Mouse (Mus musculus): ENCODE data around the gene Camk1d. TPM values are rescaled to one million over a fixed set of nuclear protein-coding genes. Genes with fewer than 3 reads are reported as not detected.

Gene Camk1d
- polyA plus RNA-seq, 1 experiment = 3.2 TPM

DNA sequence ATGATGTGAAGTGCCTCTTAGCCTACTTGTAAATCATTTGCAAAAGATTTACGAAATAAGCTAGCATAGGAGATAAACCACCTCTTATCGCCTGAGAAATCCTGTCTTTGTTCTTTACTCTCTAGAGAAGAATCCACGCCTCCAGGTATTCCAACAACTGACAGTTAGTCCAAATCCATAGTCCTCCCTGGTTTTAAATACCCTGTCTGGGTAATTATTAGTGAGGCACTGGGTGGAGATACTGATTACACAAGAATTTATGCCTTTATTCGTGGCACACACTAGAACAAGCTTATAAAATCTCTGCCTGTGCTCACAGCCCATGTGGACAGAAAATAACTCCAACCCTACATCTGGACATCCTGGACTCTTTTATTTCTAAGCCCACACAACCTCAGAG, 150.6 kb downstream of the Camk1d start:
- Histone ChIP-seq H3K4me1 (ENCODE audit: control insufficient read depth, insufficient read depth, low read length) (no peaks in the 10 kb centered on the region), H3K9me3 (replicated peaks; ENCODE audit: control insufficient read depth, insufficient read depth, low read length, poor library complexity, severe bottlenecking) (no peaks in the 10 kb centered on the region; the same call in 1 of the 2 replicates), H3K36me3 (ENCODE audit: control insufficient read depth, insufficient read depth, low read length, poor library complexity, severe bottlenecking) (no peaks in the 10 kb centered on the region), H3K27ac (ENCODE audit: insufficient read depth, low read length) (no peak overlapping the region), H3K9ac (ENCODE audit: low read depth, poor library complexity, severe bottlenecking) (no peak overlapping the region), H3K27me3 (ENCODE audit: control insufficient read depth, insufficient read depth, low read length, poor library complexity, severe bottlenecking) (no peaks in the 10 kb centered on the region), H3K4me3 (ENCODE audit: low read depth, low read length) (no peak overlapping the region)
- TF ChIP-seq EP300 (IDR thresholded peaks at IDR 0.05; ENCODE audit: insufficient read depth, low read depth, low read length) (no peak), CTCF (IDR thresholded peaks at IDR 0.05; ENCODE audit: low read depth, low read length) (no peak), POLR2A (IDR thresholded peaks at IDR 0.05; ENCODE audit: insufficient read depth, low read length) (no peak)

DNA sequence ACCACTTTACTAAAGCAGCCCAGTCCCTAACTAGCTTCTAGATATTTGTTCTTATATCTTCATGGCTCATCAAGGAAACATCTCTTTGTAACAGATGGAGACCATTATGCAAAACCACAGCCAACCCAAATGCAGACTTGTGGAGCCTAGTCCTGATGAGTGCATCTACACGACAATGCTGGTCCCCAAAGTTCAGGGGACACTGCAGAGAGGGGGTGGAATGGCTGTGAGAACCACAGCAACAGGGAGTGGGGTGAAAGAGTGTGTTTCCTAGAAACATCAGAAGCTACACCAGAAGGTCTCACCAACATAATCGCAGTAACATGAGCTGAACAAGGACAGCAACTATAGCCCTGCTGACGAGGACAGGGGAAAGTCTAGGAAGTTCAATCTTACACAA, 152.9 kb downstream of the Camk1d start:
- no peaks in the 10 kb centered on the region for H3K4me1 ChIP-seq (ENCODE audit: control insufficient read depth, insufficient read depth, low read length)
- H3K4me3 ChIP-seq (ENCODE audit: low read depth, low read length) = no peak overlapping the region
- H3K36me3 ChIP-seq (ENCODE audit: control insufficient read depth, insufficient read depth, low read length, poor library complexity, severe bottlenecking) = no peaks in the 10 kb centered on the region
- no peak overlapping the region for H3K27ac ChIP-seq (ENCODE audit: insufficient read depth, low read length)
- H3K27me3 ChIP-seq (ENCODE audit: control insufficient read depth, insufficient read depth, low read length, poor library complexity, severe bottlenecking) = no peaks in the 10 kb centered on the region
- H3K9me3 ChIP-seq (replicated peaks; ENCODE audit: control insufficient read depth, insufficient read depth, low read length, poor library complexity, severe bottlenecking) = no peaks in the 10 kb centered on the region; the same call in 1 of the 2 replicates
- H3K9ac ChIP-seq (ENCODE audit: low read depth, poor library complexity, severe bottlenecking) = no peak overlapping the region
- TF ChIP-seq EP300 (IDR thresholded peaks at IDR 0.05; ENCODE audit: insufficient read depth, low read depth, low read length) = no peak

DNA sequence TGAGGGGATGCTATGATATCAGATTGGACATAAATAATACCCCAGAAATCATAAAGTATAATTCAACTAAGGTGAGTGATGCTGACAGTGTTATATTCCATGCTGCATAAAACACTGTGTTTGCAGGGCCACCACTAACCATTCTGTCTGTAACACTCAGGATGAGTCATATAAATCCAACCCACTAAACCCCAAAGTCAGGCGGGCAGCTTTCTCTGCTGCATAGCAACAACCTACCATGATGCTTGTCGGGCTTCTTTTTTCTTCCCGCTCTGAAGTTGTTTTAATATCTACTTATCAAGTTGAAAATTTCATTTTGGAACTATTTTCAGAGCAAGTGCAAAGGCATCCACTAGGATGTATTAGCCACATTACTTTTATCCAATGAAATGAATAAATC, 161.1 kb downstream of the Camk1d start:
- Histone ChIP-seq H3K4me1 (ENCODE audit: control insufficient read depth, insufficient read depth, low read length) (no peaks in the 10 kb centered on the region), H3K9ac (ENCODE audit: low read depth, poor library complexity, severe bottlenecking) (no peak overlapping the region), H3K27me3 (ENCODE audit: control insufficient read depth, insufficient read depth, low read length, poor library complexity, severe bottlenecking) (no peaks in the 10 kb centered on the region), H3K27ac (ENCODE audit: insufficient read depth, low read length) (no peak overlapping the region), H3K4me3 (ENCODE audit: low read depth, low read length) (no peak overlapping the region), H3K9me3 (replicated peaks; ENCODE audit: control insufficient read depth, insufficient read depth, low read length, poor library complexity, severe bottlenecking) (peaks cover 6% of the 10 kb centered on the region), H3K36me3 (ENCODE audit: control insufficient read depth, insufficient read depth, low read length, poor library complexity, severe bottlenecking) (no peaks in the 10 kb centered on the region)
- no peak for TF ChIP-seq CTCF (IDR thresholded peaks at IDR 0.05; ENCODE audit: low read depth, low read length)
- TF ChIP-seq EP300 (IDR thresholded peaks at IDR 0.05; ENCODE audit: insufficient read depth, low read depth, low read length) = no peak
- no peak for TF ChIP-seq POLR2A (IDR thresholded peaks at IDR 0.05; ENCODE audit: insufficient read depth, low read length)

DNA sequence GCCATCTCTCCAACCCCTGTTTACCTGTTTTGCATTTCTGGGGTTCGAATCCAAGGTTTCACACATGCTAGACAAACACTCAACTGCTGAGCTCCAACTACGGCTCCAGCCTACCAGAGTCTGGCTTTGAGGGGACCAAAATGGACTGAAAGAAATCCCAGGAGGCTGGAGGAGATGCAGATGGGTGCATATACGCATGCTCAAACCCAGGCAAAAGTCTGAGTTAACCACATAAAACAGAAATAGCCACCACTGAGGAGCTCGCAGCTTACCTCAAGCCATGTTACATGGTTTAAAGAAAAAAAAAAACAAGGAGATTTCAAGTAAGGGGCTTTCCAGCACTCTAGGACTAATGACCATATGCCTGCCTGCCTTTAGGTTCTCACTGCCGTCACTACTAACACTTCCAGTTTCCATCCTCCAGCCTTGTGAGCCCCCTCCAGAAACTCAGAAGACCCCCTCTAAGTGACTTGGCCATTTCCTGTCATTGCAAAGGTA, 162.5 kb downstream of the Camk1d start:
- Histone ChIP-seq H3K36me3 (ENCODE audit: control insufficient read depth, insufficient read depth, low read length, poor library complexity, severe bottlenecking) (no peaks in the 10 kb centered on the region), H3K27me3 (ENCODE audit: control insufficient read depth, insufficient read depth, low read length, poor library complexity, severe bottlenecking) (no peaks in the 10 kb centered on the region), H3K4me3 (ENCODE audit: low read depth, low read length) (no peak overlapping the region), H3K4me1 (ENCODE audit: control insufficient read depth, insufficient read depth, low read length) (no peaks in the 10 kb centered on the region), H3K9ac (ENCODE audit: low read depth, poor library complexity, severe bottlenecking) (no peak overlapping the region), H3K9me3 (replicated peaks; ENCODE audit: control insufficient read depth, insufficient read depth, low read length, poor library complexity, severe bottlenecking) (peaks cover 6% of the 10 kb centered on the region), H3K27ac (ENCODE audit: insufficient read depth, low read length) (no peak overlapping the region)
- TF ChIP-seq EP300 (IDR thresholded peaks at IDR 0.05; ENCODE audit: insufficient read depth, low read depth, low read length) (no peak), CTCF (IDR thresholded peaks at IDR 0.05; ENCODE audit: low read depth, low read length) (no peak), POLR2A (IDR thresholded peaks at IDR 0.05; ENCODE audit: insufficient read depth, low read length) (no peak)

DNA sequence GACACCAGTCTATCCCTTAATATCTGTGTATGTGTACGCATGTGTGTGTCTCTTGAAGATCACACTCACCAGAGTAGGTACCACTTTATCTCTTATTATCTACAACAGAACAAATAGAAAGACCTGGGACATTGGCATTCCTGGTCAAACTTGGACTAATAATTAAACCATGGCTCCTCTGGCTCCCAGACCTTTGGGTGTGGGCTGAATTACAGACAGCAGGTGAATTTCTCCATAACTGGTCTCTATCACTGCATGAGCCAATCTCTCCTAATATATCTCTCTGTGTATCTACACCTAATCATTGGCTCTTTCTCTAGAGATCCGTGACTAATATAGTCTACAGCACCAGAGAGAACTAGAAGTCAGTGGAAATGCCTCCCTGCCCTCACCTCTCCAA, 165.0 kb downstream of the Camk1d start:
- Histone ChIP-seq H3K9me3 (replicated peaks; ENCODE audit: control insufficient read depth, insufficient read depth, low read length, poor library complexity, severe bottlenecking) (peaks cover 6% of the 10 kb centered on the region), H3K27ac (ENCODE audit: insufficient read depth, low read length) (no peak overlapping the region)
- TF ChIP-seq EP300 (IDR thresholded peaks at IDR 0.05; ENCODE audit: insufficient read depth, low read depth, low read length) (no peak), CTCF (IDR thresholded peaks at IDR 0.05; ENCODE audit: low read depth, low read length) (no peak), POLR2A (IDR thresholded peaks at IDR 0.05; ENCODE audit: insufficient read depth, low read length) (no peak)

DNA sequence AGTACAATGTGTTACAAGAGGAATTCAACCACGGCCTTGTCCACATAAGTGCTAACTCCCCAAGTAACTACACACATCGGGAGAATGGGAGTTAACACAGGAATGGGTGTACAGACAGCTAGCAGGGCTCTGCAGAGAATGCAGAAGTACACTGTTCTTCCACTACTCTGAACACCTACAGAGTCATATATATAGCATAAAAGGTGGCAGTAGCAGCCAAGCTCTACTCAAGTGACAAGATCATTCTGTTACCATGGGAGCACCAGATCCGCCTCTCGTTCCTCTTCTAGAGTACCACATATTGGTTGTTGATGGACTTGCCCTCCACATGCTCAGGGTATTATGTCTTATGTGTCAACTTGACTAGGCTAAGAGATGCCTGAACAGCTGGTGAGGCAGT, 165.4 kb downstream of the Camk1d start:
- no peak overlapping the region for H3K4me3 ChIP-seq (ENCODE audit: low read depth, low read length)
- H3K4me1 ChIP-seq (ENCODE audit: control insufficient read depth, insufficient read depth, low read length) = no peaks in the 10 kb centered on the region
- no peak for TF ChIP-seq POLR2A (IDR thresholded peaks at IDR 0.05; ENCODE audit: insufficient read depth, low read length)
- no peak for TF ChIP-seq EP300 (IDR thresholded peaks at IDR 0.05; ENCODE audit: insufficient read depth, low read depth, low read length)
- no peak for TF ChIP-seq CTCF (IDR thresholded peaks at IDR 0.05; ENCODE audit: low read depth, low read length)
- H3K9ac ChIP-seq (ENCODE audit: low read depth, poor library complexity, severe bottlenecking) = no peak overlapping the region
- no peaks in the 10 kb centered on the region for H3K27me3 ChIP-seq (ENCODE audit: control insufficient read depth, insufficient read depth, low read length, poor library complexity, severe bottlenecking)
- peaks cover 5% of the 10 kb centered on the region for H3K9me3 ChIP-seq (replicated peaks; ENCODE audit: control insufficient read depth, insufficient read depth, low read length, poor library complexity, severe bottlenecking)
- H3K27ac ChIP-seq (ENCODE audit: insufficient read depth, low read length) = no peak overlapping the region
- H3K36me3 ChIP-seq (ENCODE audit: control insufficient read depth, insufficient read depth, low read length, poor library complexity, severe bottlenecking) = no peaks in the 10 kb centered on the region

More for the DNA sequence above, 165.0 kb downstream of the Camk1d start:
- no peaks in the 10 kb centered on the region for H3K27me3 ChIP-seq (ENCODE audit: control insufficient read depth, insufficient read depth, low read length, poor library complexity, severe bottlenecking)
- no peak overlapping the region for H3K4me3 ChIP-seq (ENCODE audit: low read depth, low read length)
- H3K9ac ChIP-seq (ENCODE audit: low read depth, poor library complexity, severe bottlenecking) = no peak overlapping the region
- H3K4me1 ChIP-seq (ENCODE audit: control insufficient read depth, insufficient read depth, low read length) = no peaks in the 10 kb centered on the region
- no peaks in the 10 kb centered on the region for H3K36me3 ChIP-seq (ENCODE audit: control insufficient read depth, insufficient read depth, low read length, poor library complexity, severe bottlenecking)

All from ES-Bruce4 (cell line).